8 mouse cellular contexts compared by ENCODE assay signal in the genomic region with DNA sequence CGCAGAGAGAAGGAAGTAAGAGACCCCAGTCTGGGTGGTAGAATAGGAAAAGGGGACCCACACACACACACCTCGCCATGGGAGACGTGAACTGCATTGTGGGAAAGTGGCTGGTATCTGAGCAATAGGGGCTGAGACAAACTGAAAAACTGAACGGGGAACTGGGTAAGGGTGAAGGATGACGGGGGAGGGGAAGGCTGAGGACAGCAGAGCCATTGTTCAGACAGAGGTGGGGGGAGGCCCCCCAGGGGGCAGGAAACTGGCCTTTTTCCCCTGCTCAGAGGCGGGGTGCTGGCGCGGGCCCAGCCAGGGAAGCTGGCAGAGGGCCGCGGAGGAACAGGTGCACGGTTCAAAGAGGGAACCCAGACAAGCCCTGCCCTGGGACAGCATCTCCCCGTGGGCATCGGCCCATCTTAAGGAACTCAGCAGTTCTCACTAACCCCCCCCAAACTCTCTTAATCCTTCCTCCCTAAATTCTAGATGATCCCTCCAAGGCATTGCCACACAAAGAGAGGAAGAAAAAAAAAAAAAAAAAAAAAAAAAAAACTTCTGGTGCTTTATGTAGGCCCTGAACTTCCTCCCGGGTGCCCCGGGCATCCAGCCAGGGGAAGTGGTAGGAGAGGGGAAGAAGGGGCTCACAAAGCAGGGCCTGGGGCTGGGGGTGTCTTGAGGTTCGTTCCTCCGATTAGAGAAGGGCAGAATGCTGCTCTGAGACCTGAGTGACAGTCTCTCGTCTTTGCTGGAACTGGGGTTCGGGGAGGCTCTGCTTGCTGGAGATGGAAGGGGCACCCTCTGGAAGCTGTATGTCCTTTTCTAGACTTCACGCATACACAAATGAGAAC. TPM values are rescaled to one million over a fixed set of nuclear protein-coding genes. Genes with fewer than 3 reads are reported as not detected.
DNase-seq lines count a peak whose midpoint lies in the region; ATAC-seq lines count a peak whose summit lies in the region.

No protein-coding gene starts in this region.

- 27% methylated on average over 18 of the region's 20 CpGs for WGBS in embryonic facial prominence, embryonic 13.5 days
- WGBS in hindbrain, embryonic 11.5 days = 49% methylated on average over 15 of the region's 20 CpGs
- 35% methylated on average over 20 of the region's 20 CpGs for WGBS in limb, embryonic 13.5 days
- WGBS in midbrain, embryonic 12.5 days = 53% methylated on average over 14 of the region's 20 CpGs
- 37% methylated on average over 20 of the region's 20 CpGs for WGBS in stomach, embryonic 16.5 days

- no peak overlapping the region; the same call in 1 of the 2 replicates for H3K27ac ChIP-seq in embryonic facial prominence, embryonic 13.5 days
- no peak overlapping the region for H3K27ac ChIP-seq in hindbrain, embryonic 11.5 days (ENCODE audit: low read depth, low read length)
- H3K27ac ChIP-seq in limb, embryonic 13.5 days = peak overlapping the region; percentile 39; the same call in 1 of the 2 replicates
- peak overlapping the region; percentile 8 for H3K27ac ChIP-seq in midbrain, embryonic 12.5 days (replicated peaks)
- peak overlapping the region; percentile 69 for H3K27ac ChIP-seq in stomach, embryonic 16.5 days (ENCODE audit: low read length)

- H3K4me2 ChIP-seq in embryonic facial prominence, embryonic 13.5 days = 0 out of 2 replicates have a peak overlapping the region, but pooled peaks have one; percentile 20
- H3K4me2 ChIP-seq in hindbrain, embryonic 11.5 days (replicated peaks; ENCODE audit: low read depth, low read length) = no peak overlapping the region
- H3K4me2 ChIP-seq in limb, embryonic 13.5 days (replicated peaks) = peak overlapping the region; percentile 25
- peak overlapping the region; percentile 13 for H3K4me2 ChIP-seq in midbrain, embryonic 12.5 days (replicated peaks)
- H3K4me2 ChIP-seq in stomach, embryonic 16.5 days (ENCODE audit: low read depth, low read length) = 0 out of 2 replicates have a peak overlapping the region, but pooled peaks have one; percentile 21

- H3K4me1 ChIP-seq in embryonic facial prominence, embryonic 13.5 days = peaks cover 40% of the 10 kb centered on the region
- 0 out of 2 replicates have a peak, but pooled peaks cover 4% of the 10 kb centered on the region for H3K4me1 ChIP-seq in hindbrain, embryonic 11.5 days (replicated peaks; ENCODE audit: control insufficient read depth, insufficient read depth, low read length)
- H3K4me1 ChIP-seq in limb, embryonic 13.5 days = peaks cover 52% of the 10 kb centered on the region
- peaks cover 17% of the 10 kb centered on the region for H3K4me1 ChIP-seq in midbrain, embryonic 12.5 days
- peaks cover 28% of the 10 kb centered on the region for H3K4me1 ChIP-seq in stomach, embryonic 16.5 days (ENCODE audit: control insufficient read depth, insufficient read depth, low read length)

- ATAC-seq in embryonic facial prominence, embryonic 13.5 days (ENCODE audit: insufficient number of reproducible peaks, insufficient read depth, low FRiP score, low TSS enrichment, low read depth) = no peak
- peak; percentile 51 for ATAC-seq in hindbrain, embryonic 11.5 days (ENCODE audit: low FRiP score)
- peak; percentile 13; the same call in 1 of the 2 replicates for ATAC-seq in limb, embryonic 13.5 days (ENCODE audit: low FRiP score, low read depth)
- ATAC-seq in midbrain, embryonic 12.5 days (ENCODE audit: low FRiP score, low read depth) = peak; percentile 56; the same call in 1 of the 2 replicates
- ATAC-seq in stomach, embryonic 16.5 days (ENCODE audit: insufficient read depth, low FRiP score) = peak; percentile 14; the same call in 1 of the 2 replicates

- peak; percentile 38 for DNase-seq in adrenal gland, postnatal 10 days
- DNase-seq in adrenal gland, postnatal 4 days (ENCODE audit: low spot score in 2 of 2) = no peak
- peak; percentile 61 to 69 for DNase-seq in B cell, adult 2 months
- no peak for DNase-seq in hindbrain, embryonic 11.5 days (ENCODE audit: low spot score)

- peaks cover 16% of the 10 kb centered on the region for H3K27me3 ChIP-seq in embryonic facial prominence, embryonic 13.5 days
- H3K27me3 ChIP-seq in hindbrain, embryonic 11.5 days (ENCODE audit: control insufficient read depth, insufficient read depth, low read length) = 0 out of 2 replicates have a peak, but pooled peaks cover 3% of the 10 kb centered on the region
- 0 out of 2 replicates have a peak, but pooled peaks cover 11% of the 10 kb centered on the region for H3K27me3 ChIP-seq in limb, embryonic 13.5 days
- H3K27me3 ChIP-seq in midbrain, embryonic 12.5 days = peaks cover 21% of the 10 kb centered on the region
- H3K27me3 ChIP-seq in stomach, embryonic 16.5 days (ENCODE audit: control insufficient read depth, insufficient read depth, low read length) = no peaks in the 10 kb centered on the region

- H3K9ac ChIP-seq in embryonic facial prominence, embryonic 13.5 days = no peak overlapping the region
- peak overlapping the region; percentile 15; the same call in 1 of the 2 replicates for H3K9ac ChIP-seq in hindbrain, embryonic 11.5 days (ENCODE audit: low read depth, low read length)
- H3K9ac ChIP-seq in limb, embryonic 13.5 days = no peak overlapping the region
- H3K9ac ChIP-seq in midbrain, embryonic 12.5 days (replicated peaks) = peak overlapping the region; percentile 24; the same call in 1 of the 2 replicates
- 0 out of 2 replicates have a peak overlapping the region, but pooled peaks have one; percentile 35 for H3K9ac ChIP-seq in stomach, embryonic 16.5 days (ENCODE audit: low read length)

- H3K9me3 ChIP-seq in embryonic facial prominence, embryonic 13.5 days = no peaks in the 10 kb centered on the region
- H3K9me3 ChIP-seq in hindbrain, embryonic 11.5 days (ENCODE audit: control insufficient read depth, low read length) = no peaks in the 10 kb centered on the region
- H3K9me3 ChIP-seq in limb, embryonic 13.5 days = no peaks in the 10 kb centered on the region
- H3K9me3 ChIP-seq in midbrain, embryonic 12.5 days = no peaks in the 10 kb centered on the region
- H3K9me3 ChIP-seq in stomach, embryonic 16.5 days (replicated peaks; ENCODE audit: control insufficient read depth, low read length) = no peaks in the 10 kb centered on the region

- H3K4me3 ChIP-seq in embryonic facial prominence, embryonic 13.5 days = no peak overlapping the region
- H3K4me3 ChIP-seq in hindbrain, embryonic 11.5 days (ENCODE audit: low read depth, low read length) = no peak overlapping the region
- H3K4me3 ChIP-seq in limb, embryonic 13.5 days = no peak overlapping the region
- no peak overlapping the region for H3K4me3 ChIP-seq in midbrain, embryonic 12.5 days
- H3K4me3 ChIP-seq in stomach, embryonic 16.5 days (replicated peaks; ENCODE audit: low read length) = no peak overlapping the region

- no peaks in the 10 kb centered on the region for H3K36me3 ChIP-seq in embryonic facial prominence, embryonic 13.5 days
- no peaks in the 10 kb centered on the region for H3K36me3 ChIP-seq in hindbrain, embryonic 11.5 days (ENCODE audit: control insufficient read depth, insufficient read depth, low read length)
- no peaks in the 10 kb centered on the region for H3K36me3 ChIP-seq in limb, embryonic 13.5 days
- no peaks in the 10 kb centered on the region for H3K36me3 ChIP-seq in midbrain, embryonic 12.5 days
- no peaks in the 10 kb centered on the region for H3K36me3 ChIP-seq in stomach, embryonic 16.5 days (ENCODE audit: control insufficient read depth, insufficient read depth, low read length)

RNA-seq across cellular contexts. Expression of gene Kcnn4, which starts 3.7 kb away (rescaled TPM):
- 1 to 10 TPM; 4.2 to 5.4 TPM for total RNA-seq in adrenal gland, postnatal 10 days (2021)
- total RNA-seq in adrenal gland, postnatal 4 days (2021) = 1 to 10 TPM; 3.0 to 7.3 TPM
- 1.9 and 2.1 TPM in 2 replicates for polyA plus RNA-seq in embryonic facial prominence, embryonic 13.5 days (2015; fragmentation: Nextera tagmentation; extraction: Ambion mirVana)
- polyA plus RNA-seq in hindbrain, embryonic 11.5 days (2014; fragmentation: Nextera tagmentation; extraction: Ambion mirVana) = 2.4 and 3.5 TPM in 2 replicates
- polyA plus RNA-seq in limb, embryonic 13.5 days (2015; fragmentation: Nextera tagmentation; extraction: Ambion mirVana) = 1.4 and 2.4 TPM in 2 replicates
- 1.1 and 1.8 TPM in 2 replicates for polyA plus RNA-seq in midbrain, embryonic 12.5 days (2016; fragmentation: Nextera tagmentation; extraction: Ambion mirVana)
- polyA plus RNA-seq in stomach, embryonic 16.5 days (2015; fragmentation: Nextera tagmentation; extraction: Ambion mirVana) = 7.4 and 8.5 TPM in 2 replicates

RNA-seq across cellular contexts. Expression of gene Lypd5, which starts 24.8 kb away (rescaled TPM):
- total RNA-seq in adrenal gland, postnatal 10 days (2021) = not detected
- total RNA-seq in adrenal gland, postnatal 4 days (2021) = not detected
- polyA plus RNA-seq in embryonic facial prominence, embryonic 13.5 days (2015; fragmentation: Nextera tagmentation; extraction: Ambion mirVana) = 0.45 and 0.91 TPM in 2 replicates
- not detected in 2 replicates for polyA plus RNA-seq in hindbrain, embryonic 11.5 days (2014; fragmentation: Nextera tagmentation; extraction: Ambion mirVana)
- not detected in 2 replicates for polyA plus RNA-seq in limb, embryonic 13.5 days (2015; fragmentation: Nextera tagmentation; extraction: Ambion mirVana)
- not detected in 2 replicates for polyA plus RNA-seq in midbrain, embryonic 12.5 days (2016; fragmentation: Nextera tagmentation; extraction: Ambion mirVana)
- polyA plus RNA-seq in stomach, embryonic 16.5 days (2015; fragmentation: Nextera tagmentation; extraction: Ambion mirVana) = 11.6 and 36.4 TPM in 2 replicates

RNA-seq across cellular contexts. Expression of gene Smg9, which starts 25.7 kb away (rescaled TPM):
- total RNA-seq in adrenal gland, postnatal 10 days (2021) = 10 to 100 TPM; 19.5 to 24.1 TPM
- 10 to 100 TPM; 25.6 to 32.3 TPM for total RNA-seq in adrenal gland, postnatal 4 days (2021)
- polyA plus RNA-seq in embryonic facial prominence, embryonic 13.5 days (2015; fragmentation: Nextera tagmentation; extraction: Ambion mirVana) = 21.6 and 27.0 TPM in 2 replicates
- 18.4 and 21.3 TPM in 2 replicates for polyA plus RNA-seq in hindbrain, embryonic 11.5 days (2014; fragmentation: Nextera tagmentation; extraction: Ambion mirVana)
- polyA plus RNA-seq in limb, embryonic 13.5 days (2015; fragmentation: Nextera tagmentation; extraction: Ambion mirVana) = 24.5 and 25.1 TPM in 2 replicates
- polyA plus RNA-seq in midbrain, embryonic 12.5 days (2016; fragmentation: Nextera tagmentation; extraction: Ambion mirVana) = 30.9 and 32.4 TPM in 2 replicates
- 19.5 and 21.3 TPM in 2 replicates for polyA plus RNA-seq in stomach, embryonic 16.5 days (2015; fragmentation: Nextera tagmentation; extraction: Ambion mirVana)

RNA-seq across cellular contexts. Expression of gene Tescl, which starts 40.0 kb away (rescaled TPM):
- total RNA-seq in adrenal gland, postnatal 10 days (2021) = under 1 TPM; 0.36 to 0.42 TPM
- under 1 TPM; 0.36 to 0.37 TPM for total RNA-seq in adrenal gland, postnatal 4 days (2021)
- polyA plus RNA-seq in embryonic facial prominence, embryonic 13.5 days (2015; fragmentation: Nextera tagmentation; extraction: Ambion mirVana) = 0.25 TPM in 1 of 2 replicates, not detected in the other
- polyA plus RNA-seq in hindbrain, embryonic 11.5 days (2014; fragmentation: Nextera tagmentation; extraction: Ambion mirVana) = not detected in 2 replicates
- polyA plus RNA-seq in limb, embryonic 13.5 days (2015; fragmentation: Nextera tagmentation; extraction: Ambion mirVana) = not detected in 2 replicates
- not detected in 2 replicates for polyA plus RNA-seq in midbrain, embryonic 12.5 days (2016; fragmentation: Nextera tagmentation; extraction: Ambion mirVana)
- polyA plus RNA-seq in stomach, embryonic 16.5 days (2015; fragmentation: Nextera tagmentation; extraction: Ambion mirVana) = 0.15 TPM in 1 of 2 replicates, not detected in the other

RNA-seq across cellular contexts. Expression of gene Zfp94, which starts 57.3 kb away (rescaled TPM):
- 1 to 10 TPM; 2.7 to 6.4 TPM for total RNA-seq in adrenal gland, postnatal 10 days (2021)
- 1 to 10 TPM; 5.8 to 7.0 TPM for total RNA-seq in adrenal gland, postnatal 4 days (2021)
- 14.3 and 18.8 TPM in 2 replicates for polyA plus RNA-seq in embryonic facial prominence, embryonic 13.5 days (2015; fragmentation: Nextera tagmentation; extraction: Ambion mirVana)
- polyA plus RNA-seq in hindbrain, embryonic 11.5 days (2014; fragmentation: Nextera tagmentation; extraction: Ambion mirVana) = 12.8 and 15.4 TPM in 2 replicates
- polyA plus RNA-seq in limb, embryonic 13.5 days (2015; fragmentation: Nextera tagmentation; extraction: Ambion mirVana) = 15.0 and 16.0 TPM in 2 replicates
- 16.6 and 18.1 TPM in 2 replicates for polyA plus RNA-seq in midbrain, embryonic 12.5 days (2016; fragmentation: Nextera tagmentation; extraction: Ambion mirVana)
- polyA plus RNA-seq in stomach, embryonic 16.5 days (2015; fragmentation: Nextera tagmentation; extraction: Ambion mirVana) = 9.0 and 10.3 TPM in 2 replicates

Comparison
In these comparisons a context has a peak if more than half of its experiments do, and no peak if none do; other contexts are left out.
1. DNase-seq: peak in adrenal gland, postnatal 10 days (single experiment) and B cell, adult 2 months (2 of 2); none in adrenal gland, postnatal 4 days (0 of 2) and hindbrain, embryonic 11.5 days (single experiment).
2. H3K27ac ChIP-seq: peak in limb, embryonic 13.5 days (single experiment), midbrain, embryonic 12.5 days (single experiment) and stomach, embryonic 16.5 days (single experiment); none in embryonic facial prominence, embryonic 13.5 days (single experiment) and hindbrain, embryonic 11.5 days (single experiment).
3. H3K9ac ChIP-seq: peak in hindbrain, embryonic 11.5 days (single experiment), midbrain, embryonic 12.5 days (single experiment) and stomach, embryonic 16.5 days (single experiment); none in embryonic facial prominence, embryonic 13.5 days (single experiment) and limb, embryonic 13.5 days (single experiment).